Mouse (Mus musculus) MEL (cell line): ENCODE data around the gene Fryl. TPM values are rescaled to one million over a fixed set of nuclear protein-coding genes. Genes with fewer than 3 reads are reported as not detected.

Experiments used
- DNase-seq: peaks from one replicate; pipeline ENCODE4 v3.0.0; 2011; ENCODE audit warnings: low read depth, low spot score
- H3K27ac ChIP-seq: 2 replicates; pipeline ENCODE4 v1.5.1; 2012; ENCODE audit warnings: low read depth, mild to moderate bottlenecking, control low read depth, low read length, moderate library complexity; ENCODE audit not compliant: control insufficient read depth
- H3K27me3 ChIP-seq, 2 experiments: fragments of 150-350 bp in 1 of 2; sonication (generic) in 1 of 2; 2 replicates each; pipeline ENCODE4 v1.6.1; 2012; ENCODE audit warnings: low read length in 2 of 2, mild to moderate bottlenecking in 2 of 2, improper control_type of control experiment in 1 of 2, moderate library complexity in 1 of 2; ENCODE audit not compliant: insufficient read depth in 2 of 2, control insufficient read depth in 1 of 2
- H3K36me3 ChIP-seq, 2 experiments: 2 replicates each; pipeline ENCODE4 v1.6.1; 2012 to 2014; ENCODE audit warnings: low read length in 2 of 2, improper control_type of control experiment in 1 of 2, inconsistent platforms in 1 of 2, mild to moderate bottlenecking in 1 of 2; ENCODE audit not compliant: insufficient read depth in 2 of 2, control insufficient read depth in 1 of 2
- H3K4me1 ChIP-seq, 2 experiments: fragments of 150-350 bp in 1 of 2; sonication (generic) in 1 of 2; 2 replicates each; pipeline ENCODE4 v1.6.1; 2012; ENCODE audit warnings: low read length in 2 of 2, improper control_type of control experiment in 1 of 2, mild to moderate bottlenecking in 1 of 2; ENCODE audit not compliant: insufficient read depth in 2 of 2, control insufficient read depth in 1 of 2
- H3K4me3 ChIP-seq, 2 experiments: fragments of 150-350 bp in 1 of 2; sonication (generic) in 1 of 2; 2 replicates each; pipeline ENCODE4 v1.5.1; 2012; ENCODE audit warnings: low read depth in 2 of 2, low read length in 2 of 2, mild to moderate bottlenecking in 2 of 2, moderate library complexity in 2 of 2, control low read depth in 1 of 2, improper control_type of control experiment in 1 of 2; ENCODE audit not compliant: control insufficient read depth in 1 of 2, insufficient read depth in 1 of 2
- H3K79me2 ChIP-seq: 2 replicates; pipeline ENCODE4 v1.6.1; 2012; ENCODE audit warnings: mild to moderate bottlenecking, low read length, moderate library complexity; ENCODE audit not compliant: control insufficient read depth, poor library complexity, insufficient read depth
- H3K9ac ChIP-seq: 2 replicates; pipeline ENCODE4 v1.6.1; 2012; ENCODE audit warnings: low read depth, mild to moderate bottlenecking, control low read depth, low read length, moderate library complexity; ENCODE audit not compliant: control insufficient read depth, poor library complexity, severe bottlenecking
- H3K9me3 ChIP-seq: fragments of 150-350 bp; sonication (generic); replicated peaks from 2 replicates; pipeline ENCODE4 v1.6.1; 2012; ENCODE audit warnings: mild to moderate bottlenecking, low read length, improper control_type of control experiment, moderate library complexity; ENCODE audit not compliant: insufficient read depth
- CHD1 ChIP-seq: IDR thresholded peaks from 2 replicates; pipeline ENCODE4 v1.6.1; 2012; ENCODE audit warnings: low read depth, mild to moderate bottlenecking, inconsistent platforms, low read length, improper control_type of control experiment
- ELF1 ChIP-seq: IDR thresholded peaks from 2 replicates; pipeline ENCODE4 v1.6.1; 2014; ENCODE audit warnings: low read depth, mild to moderate bottlenecking, inconsistent platforms, low read length, improper control_type of control experiment, moderate library complexity
- GABPA ChIP-seq: IDR thresholded peaks from 2 replicates; pipeline ENCODE4 v1.6.1; 2012; ENCODE audit warnings: low read depth, mild to moderate bottlenecking, inconsistent platforms, low read length, improper control_type of control experiment, moderate library complexity
- MAX ChIP-seq: IDR thresholded peaks from 2 replicates; pipeline ENCODE4 v1.6.1; 2011; ENCODE audit warnings: low read length, improper control_type of control experiment
- MAZ ChIP-seq: IDR thresholded peaks from 2 replicates; pipeline ENCODE4 v1.6.1; 2012; ENCODE audit warnings: low read depth, mild to moderate bottlenecking, inconsistent platforms, low read length, improper control_type of control experiment
- MEF2A ChIP-seq: IDR thresholded peaks from 2 replicates; pipeline ENCODE4 v1.6.1; 2014; ENCODE audit warnings: low read depth, mild to moderate bottlenecking, inconsistent platforms, low read length, improper control_type of control experiment; ENCODE audit not compliant: poor library complexity, insufficient replicate concordance, severe bottlenecking; ENCODE audit errors: extremely low read depth
- MXI1 ChIP-seq: IDR thresholded peaks from 2 replicates; pipeline ENCODE4 v1.6.1; 2011; ENCODE audit warnings: mild to moderate bottlenecking, low read depth, low read length, improper control_type of control experiment
- MYC ChIP-seq: IDR thresholded peaks from 2 replicates; pipeline ENCODE4 v1.6.1; 2011; ENCODE audit warnings: low read depth, mild to moderate bottlenecking, low read length, improper control_type of control experiment, moderate library complexity
- POLR2AphosphoS5 ChIP-seq: IDR thresholded peaks from 2 replicates; pipeline ENCODE4 v1.6.1; 2012; ENCODE audit warnings: low read depth, borderline replicate concordance, mild to moderate bottlenecking, inconsistent platforms, low read length, moderate library complexity, mixed read lengths
- RCOR1 ChIP-seq: IDR thresholded peaks from 2 replicates; pipeline ENCODE4 v1.6.1; 2012; ENCODE audit warnings: low read depth, mild to moderate bottlenecking, inconsistent platforms, low read length, improper control_type of control experiment
- SIN3A ChIP-seq: IDR thresholded peaks from 2 replicates; pipeline ENCODE4 v1.6.1; 2012; ENCODE audit warnings: low read length, improper control_type of control experiment, inconsistent platforms
- TBP ChIP-seq: IDR thresholded peaks from 2 replicates; pipeline ENCODE4 v1.8.0; 2011; ENCODE audit warnings: low read depth, low read length, improper control_type of control experiment
- TCF12 ChIP-seq: IDR thresholded peaks from 2 replicates; pipeline ENCODE4 v1.6.1; 2014; ENCODE audit warnings: low read depth, mild to moderate bottlenecking, inconsistent platforms, low read length, improper control_type of control experiment, moderate library complexity
- UBTF ChIP-seq: IDR thresholded peaks from 2 replicates; pipeline ENCODE4 v1.6.1; 2012; ENCODE audit warnings: low read depth, mild to moderate bottlenecking, inconsistent platforms, low read length, improper control_type of control experiment, moderate library complexity, borderline replicate concordance; ENCODE audit not compliant: insufficient read depth
- ZC3H11A ChIP-seq: IDR thresholded peaks from 2 replicates; pipeline ENCODE4 v1.6.1; 2012; ENCODE audit warnings: low read depth, mild to moderate bottlenecking, inconsistent platforms, low read length, improper control_type of control experiment
- ZKSCAN1 ChIP-seq: IDR thresholded peaks from 2 replicates; pipeline ENCODE4 v1.6.1; 2012; ENCODE audit warnings: low read depth, mild to moderate bottlenecking, inconsistent platforms, low read length, improper control_type of control experiment, moderate library complexity
- ZNF384 ChIP-seq: IDR thresholded peaks from 2 replicates; pipeline ENCODE4 v1.6.1; 2012; ENCODE audit warnings: low read depth, mild to moderate bottlenecking, inconsistent platforms, low read length, improper control_type of control experiment
- polyA plus RNA-seq, 2 experiments: library from polyadenylated mRNA; stranded (reverse) in 1 of 2; unstranded in 1 of 2; fragments of >175 nt in 1 of 2; fragments of >200 nt in 1 of 2; gene quantifications; 2 replicates each; pipeline versions ENCODE4 v1.2.1 to v1.2.4; 2012; ENCODE audit warnings: low replicate concordance in 2 of 2, low read depth in 1 of 2; ENCODE audit not compliant: insufficient read length in 2 of 2, insufficient read depth in 1 of 2, missing spikeins in 1 of 2
- total RNA-seq: library from RNA; depleted of rRNA; stranded (reverse); fragments of 300-350 nt; gene quantifications from 2 replicates; pipeline ENCODE4 v1.2.3, GENCODE M21; 2012

Gene Fryl
- total and polyA plus RNA-seq, 3 experiments = 18.8 to 188 (median 39.7) TPM

- no peak overlapping the region for H3K4me3 ChIP-seq
- TF ChIP-seq ZKSCAN1 = no peak
- TF ChIP-seq MEF2A = no peak
- no peak for TF ChIP-seq MXI1
- no peak for TF ChIP-seq MAZ
- TF ChIP-seq MAX = no peak
- TF ChIP-seq ZC3H11A = no peak
- TF ChIP-seq GABPA = no peak
- no peak for TF ChIP-seq SIN3A
- no peak for TF ChIP-seq POLR2AphosphoS5
- TF ChIP-seq ELF1 = no peak
- no peak for TF ChIP-seq ZNF384
- no peak for TF ChIP-seq CHD1
- H3K9me3 ChIP-seq = no peaks in the 10 kb centered on the region
- no peak for DNase-seq
- H3K9ac ChIP-seq = no peak overlapping the region
- peaks cover 2 to 6% of the 10 kb centered on the region in 2 experiments; a peak in 3 of 4 replicates for H3K36me3 ChIP-seq
- peaks cover 0 to 3% of the 10 kb centered on the region in 2 experiments; a peak in 1 of 4 replicates for H3K4me1 ChIP-seq
- no peaks in the 10 kb centered on the region for H3K27me3 ChIP-seq
- peaks cover 7% of the 10 kb centered on the region; the same call in 1 of the 2 replicates for H3K79me2 ChIP-seq
- H3K27ac ChIP-seq = no peak overlapping the region
Measured at GRCm38 (mm10) chr5:73219716-73220115, 36.7 kb downstream of the Fryl start.

- no peak overlapping the region for H3K4me3 ChIP-seq
Measured at GRCm38 (mm10) chr5:73218065-73218464, 38.4 kb downstream of the Fryl start.

GRCm38 (mm10) chr5:73217116-73217515 is 39.3 kb downstream of the Fryl start:
- peaks cover 5% of the 10 kb centered on the region in 2 experiments; a peak in 2 of 4 replicates for H3K4me1 ChIP-seq
- TF ChIP-seq MAZ (no peak), MEF2A (no peak), TCF12 (no peak), RCOR1 (no peak), UBTF (no peak)
- TF ChIP-seq, all 39 proteins: peak for 0
- H3K27ac ChIP-seq = no peak overlapping the region

More at GRCm38 (mm10) chr5:73218065-73218464, 38.4 kb downstream of the Fryl start:
- no peaks in the 10 kb centered on the region for H3K9me3 ChIP-seq
- no peak overlapping the region for H3K27ac ChIP-seq
- H3K4me1 ChIP-seq = peaks cover 5% of the 10 kb centered on the region in 2 experiments; a peak in 2 of 4 replicates
- peaks cover 7% of the 10 kb centered on the region; the same call in 1 of the 2 replicates for H3K79me2 ChIP-seq
- H3K36me3 ChIP-seq = peaks cover 2 to 8% of the 10 kb centered on the region in 2 experiments; a peak in 3 of 4 replicates
- H3K27me3 ChIP-seq = no peaks in the 10 kb centered on the region
- no peak for DNase-seq
- TF ChIP-seq POLR2AphosphoS5 = no peak
- TF ChIP-seq TBP = no peak
- no peak for TF ChIP-seq MEF2A
- TF ChIP-seq MYC = no peak
- no peak overlapping the region for H3K9ac ChIP-seq

More at GRCm38 (mm10) chr5:73217116-73217515, 39.3 kb downstream of the Fryl start:
- Histone ChIP-seq H3K4me3 (no peak overlapping the region), H3K27me3 (no peaks in the 10 kb centered on the region), H3K36me3 (peaks cover 2 to 8% of the 10 kb centered on the region in 2 experiments; a peak in 2 of 4 replicates), H3K9me3 (no peaks in the 10 kb centered on the region), H3K79me2 (0 out of 2 replicates have a peak, but pooled peaks cover 4% of the 10 kb centered on the region), H3K9ac (no peak overlapping the region)
- DNase-seq = no peak
